ENCODE assay signal across 19 mouse cellular contexts in the genomic region with DNA sequence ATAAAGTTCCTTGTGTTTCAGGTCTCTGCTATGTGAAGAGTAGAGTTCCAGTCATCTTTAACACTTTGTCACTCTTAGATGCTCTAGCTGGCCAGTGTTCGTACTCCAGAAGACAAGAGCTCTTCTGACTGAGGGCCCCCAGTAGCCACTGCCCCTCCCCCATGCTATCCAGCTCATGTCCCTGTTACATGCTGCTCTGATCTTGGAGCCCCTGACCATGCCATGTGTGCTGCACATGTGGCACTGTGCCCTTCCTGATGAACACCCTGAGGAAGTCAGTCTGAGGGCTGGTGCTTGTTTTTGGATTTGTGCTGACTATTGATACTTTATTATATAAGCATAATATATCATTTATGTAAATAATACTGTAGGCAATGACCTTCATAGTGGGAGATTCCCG.
"Had no signal": no experiment of that assay in that cellular context is flagged by ENCODE, and none has a peak within 500 bp of the region (broad histone marks: within the 10 kb centered on the region; RNA-seq: fewer than 3 reads in every experiment).

No protein-coding gene starts in this region.

- DNase-seq: kidney, adult 8-10 months; kidney, postnatal 4 days; liver; liver, embryonic 13.5 days; liver, postnatal 0 days; midbrain, embryonic 14.5 days; right cerebral cortex, adult 18-20 months; right cerebral cortex, postnatal 4 days; spleen, adult 18-20 months; thymus, postnatal 36 days had no signal

- H3K36me3 ChIP-seq: limb, embryonic 12.5 days; liver, embryonic 13.5 days; lung, embryonic 15.5 days; midbrain, embryonic 10.5 days; neural tube, embryonic 13.5 days; stomach, embryonic 15.5 days had no signal

- ATAC-seq: intestine, postnatal 0 days; liver, postnatal 0 days had no signal

- H3K9me3 ChIP-seq: limb, embryonic 12.5 days; liver, embryonic 13.5 days; lung, embryonic 15.5 days; midbrain, embryonic 10.5 days; neural tube, embryonic 13.5 days; stomach, embryonic 15.5 days had no signal

- H3K4me3 ChIP-seq: layer of hippocampus, adult 2 months; left cerebral cortex, adult 2 months; limb, embryonic 12.5 days; liver, embryonic 13.5 days; lung, embryonic 15.5 days; midbrain, embryonic 10.5 days; neural tube, embryonic 13.5 days; stomach, embryonic 15.5 days had no signal

- H3K27ac ChIP-seq: kidney, postnatal 0 days; layer of hippocampus, adult 2 months; left cerebral cortex, adult 2 months; limb, embryonic 12.5 days; liver, embryonic 13.5 days; lung, embryonic 15.5 days; midbrain, embryonic 10.5 days; neural tube, embryonic 13.5 days; stomach, embryonic 15.5 days had no signal

- H3K4me1 ChIP-seq: stomach, embryonic 15.5 days had no signal

- H3K4me2 ChIP-seq: limb, embryonic 12.5 days; liver, embryonic 13.5 days; lung, embryonic 15.5 days; neural tube, embryonic 13.5 days; stomach, embryonic 15.5 days had no signal

- H3K27me3 ChIP-seq: limb, embryonic 12.5 days; liver, embryonic 13.5 days; lung, embryonic 15.5 days; neural tube, embryonic 13.5 days; stomach, embryonic 15.5 days had no signal

- H3K9ac ChIP-seq: limb, embryonic 12.5 days; liver, embryonic 13.5 days; liver, postnatal 0 days; lung, embryonic 15.5 days; neural tube, embryonic 13.5 days; stomach, embryonic 15.5 days had no signal
